Mouse (Mus musculus) forebrain, embryonic 14.5 days (tissue): ENCODE measurements around the gene Calm1. TPM values are rescaled to one million over a fixed set of nuclear protein-coding genes. Genes with fewer than 3 reads are reported as not detected.

ENCODE experiments used
- polyA plus RNA-seq: library from polyadenylated mRNA; unstranded; fragments of >200 nt; fragmentation: Nextera tagmentation; extraction: Ambion mirVana; gene quantifications from 2 replicates; pipeline ENCODE4 v1.2.1, GENCODE M21; 2014

Gene Calm1
- polyA plus RNA-seq, 1 experiment from 2014 or later, result 2,256 TPM

Other genes with a start within 250 kb of the Calm1 start
- 0.94 and 1.2 TPM in 2 replicates for gene Kcnk13, start 234.9 kb upstream of the Calm1 start, polyA plus RNA-seq
- 295 and 305 TPM in 2 replicates for gene Psmc1, start 89.3 kb upstream of the Calm1 start, polyA plus RNA-seq
- 12.5 and 13.1 TPM in 2 replicates for gene Nrde2, start 39.8 kb upstream of the Calm1 start, polyA plus RNA-seq